Mouse (Mus musculus) kidney, postnatal 0 days (tissue): ENCODE measurements around the gene Olfr453. TPM values are rescaled to one million over a fixed set of nuclear protein-coding genes. Genes with fewer than 3 reads are reported as not detected.

ENCODE experiments used
- ATAC-seq: fragments of 200-750 bp; cut with Nextera tagmentation; replicated peaks from 2 replicates; pipeline ENCODE4 v1.8.0; 2017; ENCODE audit warnings: low read depth, moderate number of reproducible peaks, moderate TSS enrichment, moderate library complexity; ENCODE audit not compliant: low FRiP score
- DNase-seq: peaks from one replicate; pipeline ENCODE4 v3.0.0-alpha.2; 2016; ENCODE audit warnings: low spot score
- H3K27ac ChIP-seq: fragments of 300-500 bp; sonication (generic); 2 replicates; pipeline ENCODE4 v1.5.1; 2014; ENCODE audit warnings: mild to moderate bottlenecking
- H3K27me3 ChIP-seq: fragments of 300-500 bp; sonication (generic); 2 replicates; pipeline ENCODE4 v1.6.1; 2014; ENCODE audit warnings: low read length, mixed read lengths; ENCODE audit not compliant: insufficient read depth
- H3K36me3 ChIP-seq: fragments of 300-500 bp; sonication (generic); 2 replicates; pipeline ENCODE4 v1.6.1; 2014; ENCODE audit warnings: low read length, mixed read lengths; ENCODE audit not compliant: insufficient read depth
- H3K4me1 ChIP-seq: fragments of 300-500 bp; sonication (generic); replicated peaks from 2 replicates; pipeline ENCODE4 v1.6.1; 2014; ENCODE audit warnings: antibody characterized with exemption, low read length, mixed read lengths; ENCODE audit not compliant: insufficient read depth
- H3K4me2 ChIP-seq: fragments of 300-500 bp; sonication (generic); 2 replicates; pipeline ENCODE4 v1.6.1; 2014; ENCODE audit warnings: mild to moderate bottlenecking, low read length, moderate library complexity, mixed read lengths
- H3K4me3 ChIP-seq: fragments of 300-500 bp; sonication (generic); replicated peaks from 2 replicates; pipeline ENCODE4 v1.5.1; 2014; ENCODE audit warnings: low read depth, low read length
- H3K9ac ChIP-seq: fragments of 300-500 bp; sonication (generic); 2 replicates; pipeline ENCODE4 v1.6.1; 2014; ENCODE audit warnings: low read depth, low read length
- H3K9me3 ChIP-seq: fragments of 300-500 bp; sonication (generic); replicated peaks from 2 replicates; pipeline ENCODE4 v1.6.1; 2016; ENCODE audit warnings: low read length, inconsistent platforms, mixed read lengths
- CTCF ChIP-seq: IDR thresholded peaks from 2 replicates; pipeline ENCODE4 v1.5.1; 2016; ENCODE audit warnings: antibody characterized with exemption, low read depth, mild to moderate bottlenecking, moderate library complexity
- WGBS: fragments of 180-500 bp; shearing (Covaris S2); extraction: QIAGEN DNeasy Blood & Tissue Kit; methylation state at CpG from one replicate; pipeline ENCODE4 v1.1.7; 2014; 5-methylcytosine and 5-hydroxymethylcytosine counted together
- polyA plus RNA-seq: library from polyadenylated mRNA; unstranded; fragments of >200 nt; fragmentation: Nextera tagmentation; extraction: Ambion mirVana; gene quantifications from 2 replicates; pipeline ENCODE4 v1.2.1, GENCODE M21; 2015

The Olfr453 gene
- polyA plus RNA-seq, 1 experiment from 2014 or later = not detected

GRCm38 (mm10) chr6:42717973-42718372, 21.2 kb upstream of the Olfr453 start:
- no peak for ATAC-seq
- H3K9me3 ChIP-seq = no peaks in the 10 kb centered on the region
- no peaks in the 10 kb centered on the region for H3K36me3 ChIP-seq
- H3K4me1 ChIP-seq = no peaks in the 10 kb centered on the region
- DNase-seq = no peak
- no peak overlapping the region for H3K4me3 ChIP-seq
- no peak overlapping the region for H3K9ac ChIP-seq
- H3K27ac ChIP-seq = no peak overlapping the region
- H3K27me3 ChIP-seq = no peaks in the 10 kb centered on the region
- H3K4me2 ChIP-seq = no peak overlapping the region
- no peak for TF ChIP-seq CTCF

GRCm38 (mm10) chr6:42742303-42742702, 3.1 kb downstream of the Olfr453 start:
- Histone ChIP-seq H3K9ac (no peak overlapping the region), H3K4me1 (no peaks in the 10 kb centered on the region), H3K4me3 (no peak overlapping the region), H3K4me2 (no peak overlapping the region), H3K36me3 (no peaks in the 10 kb centered on the region), H3K27me3 (no peaks in the 10 kb centered on the region), H3K27ac (no peak overlapping the region), H3K9me3 (no peaks in the 10 kb centered on the region)
- TF ChIP-seq CTCF = no peak
- no peak for ATAC-seq
- 48% methylated on average over 5 of the region's 5 CpGs for WGBS
- DNase-seq = no peak

DNA sequence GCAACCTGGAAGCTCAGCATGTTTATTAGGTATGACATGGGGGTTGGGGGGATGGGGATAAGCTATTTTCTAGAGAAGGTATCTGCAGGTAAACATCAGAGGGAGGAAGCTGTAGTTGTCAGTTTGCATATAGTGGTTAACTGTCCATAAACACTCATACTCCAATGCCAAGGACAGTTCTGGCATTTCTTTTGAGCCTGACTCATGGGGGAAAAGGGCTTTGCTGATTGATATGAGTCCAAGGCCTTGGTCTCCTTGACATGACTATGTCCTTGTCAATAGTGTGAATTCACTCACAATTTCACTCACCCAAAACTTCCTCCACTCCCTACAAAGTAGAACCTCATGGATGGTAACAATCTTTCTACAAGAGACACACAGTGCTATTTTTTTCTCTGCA, 8.7 kb downstream of the Olfr453 start:
- Histone ChIP-seq H3K4me1 (no peaks in the 10 kb centered on the region), H3K9ac (no peak overlapping the region), H3K4me2 (no peak overlapping the region), H3K36me3 (no peaks in the 10 kb centered on the region), H3K27ac (no peak overlapping the region), H3K9me3 (no peaks in the 10 kb centered on the region), H3K4me3 (no peak overlapping the region), H3K27me3 (no peaks in the 10 kb centered on the region)
- TF ChIP-seq CTCF = no peak
- ATAC-seq (no peak), DNase-seq (no peak)

DNA sequence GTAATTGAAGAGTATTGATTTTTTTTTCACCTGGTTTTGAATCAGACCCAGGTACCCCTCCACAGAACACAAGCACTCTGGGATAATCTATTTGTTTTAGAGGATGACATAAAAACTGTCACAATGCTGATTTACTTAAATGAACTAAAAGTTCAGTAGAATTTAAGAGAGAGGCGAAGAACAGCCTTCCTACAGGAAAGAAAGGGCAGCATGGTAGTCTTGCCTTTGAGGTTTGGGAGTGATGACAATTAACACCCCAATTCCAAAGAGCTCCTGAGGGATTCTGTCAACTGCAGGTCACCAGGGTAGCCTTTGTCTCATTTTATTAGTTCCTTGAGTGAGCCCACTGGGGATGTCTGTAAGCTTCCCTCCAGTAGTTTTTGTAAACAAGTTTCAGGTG, 16.9 kb downstream of the Olfr453 start, which contains the start of gene Olfr38:
Gene Olfr38, plus strand, starts transcription at position 301 of the 400 bp plus-strand sequence.
- WGBS = 45% methylated on average over 1 of the region's 1 CpGs
- Histone ChIP-seq H3K4me3 (no peak within 1 kb of the TSS), H3K27ac (no peak within 1 kb of the TSS), H3K9ac (no peak within 1 kb of the TSS), H3K36me3 (no peaks in the 10 kb centered on the region), H3K27me3 (no peaks in the 10 kb centered on the region), H3K4me2 (no peak within 1 kb of the TSS), H3K9me3 (no peaks in the 10 kb centered on the region), H3K4me1 (no peaks in the 10 kb centered on the region)
- no peak for ATAC-seq
- no peak for TF ChIP-seq CTCF
- no peak for DNase-seq

DNA sequence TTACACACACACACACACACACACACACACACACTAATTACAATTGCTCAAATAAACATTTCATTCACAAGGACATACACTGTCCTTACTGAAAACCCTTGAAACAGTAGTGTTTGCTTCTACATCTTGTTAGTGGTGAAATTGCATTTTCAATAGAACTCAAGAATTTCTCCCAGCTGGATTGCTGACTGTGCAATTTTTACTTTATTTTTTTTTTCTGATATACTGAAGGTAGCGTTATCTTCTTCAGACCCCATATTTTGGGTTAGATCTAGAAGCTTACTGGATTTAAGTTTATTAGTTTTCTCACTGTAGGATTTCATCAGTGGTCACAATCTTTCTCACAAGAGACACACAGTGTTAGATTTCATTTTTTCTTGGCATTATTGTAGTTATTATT, 37.9 kb downstream of the Olfr453 start:
- no peak for TF ChIP-seq CTCF
- no peak overlapping the region for H3K4me2 ChIP-seq

GRCm38 (mm10) chr6:42784793-42785192, 45.6 kb downstream of the Olfr453 start, which contains the start of gene Olfr452:
TSS of gene Olfr452 (plus strand) at chr6:42785093.
- Histone ChIP-seq H3K4me3 (no peak within 1 kb of the TSS), H3K9ac (no peak within 1 kb of the TSS), H3K9me3 (no peaks in the 10 kb centered on the region), H3K4me1 (no peaks in the 10 kb centered on the region), H3K27me3 (no peaks in the 10 kb centered on the region), H3K4me2 (no peak within 1 kb of the TSS), H3K36me3 (no peaks in the 10 kb centered on the region), H3K27ac (no peak within 1 kb of the TSS)
- DNase-seq (no peak), ATAC-seq (no peak)
- TF ChIP-seq CTCF = no peak

More for the DNA sequence above, 37.9 kb downstream of the Olfr453 start:
- Histone ChIP-seq H3K4me1 (no peaks in the 10 kb centered on the region), H3K27me3 (no peaks in the 10 kb centered on the region), H3K4me3 (no peak overlapping the region), H3K9me3 (no peaks in the 10 kb centered on the region), H3K9ac (no peak overlapping the region), H3K27ac (no peak overlapping the region), H3K36me3 (no peaks in the 10 kb centered on the region)
- DNase-seq (no peak), ATAC-seq (no peak)
- 91% methylated on average over 1 of the region's 1 CpGs for WGBS

- 0 out of 2 replicates have a peak, but pooled peaks have one; percentile 40 for ATAC-seq
- no peak for DNase-seq
- 40% methylated on average over 4 of the region's 4 CpGs for WGBS
Measured at GRCm38 (mm10) chr6:42790247-42790948, 51.2 kb downstream of the Olfr453 start.

More at GRCm38 (mm10) chr6:42790247-42790948, 51.2 kb downstream of the Olfr453 start:
- Histone ChIP-seq H3K4me2 (no peak overlapping the region), H3K36me3 (no peaks in the 10 kb centered on the region), H3K4me1 (no peaks in the 10 kb centered on the region), H3K9me3 (no peaks in the 10 kb centered on the region), H3K27ac (no peak overlapping the region), H3K27me3 (no peaks in the 10 kb centered on the region), H3K4me3 (no peak overlapping the region), H3K9ac (no peak overlapping the region)
- TF ChIP-seq CTCF = peak; percentile 29; the same call in 1 of the 2 replicates
